Mouse (Mus musculus) limb, embryonic 11.5 days (tissue): ENCODE results near the gene Ezr. TPM values are rescaled to one million over a fixed set of nuclear protein-coding genes. Genes with fewer than 3 reads are reported as not detected.

Experiments used
- ATAC-seq: fragments of 200-750 bp; cut with Nextera tagmentation; 2 replicates; pipeline ENCODE4 v1.8.0; 2017; ENCODE audit warnings: low read depth; ENCODE audit not compliant: insufficient number of reproducible peaks, low FRiP score, low TSS enrichment
- DNase-seq: peaks from one replicate; pipeline ENCODE4 v3.0.0-alpha.2; 2015; ENCODE audit warnings: low spot score
- H3K27ac ChIP-seq: fragments of 300-500 bp; sonication (generic); replicated peaks from 2 replicates; pipeline ENCODE4 v1.5.1; 2014; ENCODE audit warnings: low read depth, mild to moderate bottlenecking, low read length
- H3K27me3 ChIP-seq: fragments of 300-500 bp; sonication (generic); 2 replicates; pipeline ENCODE4 v1.6.1; 2014; ENCODE audit warnings: mild to moderate bottlenecking, low read length, mixed read lengths; ENCODE audit not compliant: control insufficient read depth, insufficient read depth
- H3K36me3 ChIP-seq: fragments of 300-500 bp; sonication (generic); 2 replicates; pipeline ENCODE4 v1.6.1; 2014; ENCODE audit warnings: mild to moderate bottlenecking, low read length, moderate library complexity, mixed read lengths; ENCODE audit not compliant: control insufficient read depth, insufficient read depth
- H3K4me1 ChIP-seq: fragments of 300-500 bp; sonication (generic); 2 replicates; pipeline ENCODE4 v1.6.1; 2014; ENCODE audit warnings: low read length, mixed read lengths; ENCODE audit not compliant: control insufficient read depth, insufficient read depth
- H3K4me2 ChIP-seq: fragments of 300-500 bp; sonication (generic); 2 replicates; pipeline ENCODE4 v1.6.1; 2014; ENCODE audit warnings: low read depth, mild to moderate bottlenecking, moderate library complexity; ENCODE audit not compliant: severe bottlenecking
- H3K4me3 ChIP-seq: fragments of 300-500 bp; sonication (generic); 2 replicates; pipeline ENCODE4 v1.5.1; 2014; ENCODE audit warnings: low read depth, low read length
- H3K9ac ChIP-seq: fragments of 300-500 bp; sonication (generic); 2 replicates; pipeline ENCODE4 v1.6.1; 2014; ENCODE audit warnings: mild to moderate bottlenecking, low read length
- H3K9me3 ChIP-seq: fragments of 300-500 bp; sonication (generic); 2 replicates; pipeline ENCODE4 v1.6.1; 2016; ENCODE audit warnings: low read length; ENCODE audit not compliant: control insufficient read depth
- WGBS: fragments of 180-500 bp; shearing (Covaris S2); extraction: QIAGEN DNeasy Blood & Tissue Kit; methylation state at CpG from one replicate; pipeline ENCODE4 v1.1.7; 2014; 5-methylcytosine and 5-hydroxymethylcytosine counted together
- polyA plus RNA-seq: library from polyadenylated mRNA; unstranded; fragments of >200 nt; fragmentation: Nextera tagmentation; extraction: Ambion mirVana; gene quantifications from 2 replicates; pipeline ENCODE4 v1.2.1, GENCODE M21; 2014

Ezr gene
- polyA plus RNA-seq, 1 experiment from 2014 or later = 25.6 TPM

DNA sequence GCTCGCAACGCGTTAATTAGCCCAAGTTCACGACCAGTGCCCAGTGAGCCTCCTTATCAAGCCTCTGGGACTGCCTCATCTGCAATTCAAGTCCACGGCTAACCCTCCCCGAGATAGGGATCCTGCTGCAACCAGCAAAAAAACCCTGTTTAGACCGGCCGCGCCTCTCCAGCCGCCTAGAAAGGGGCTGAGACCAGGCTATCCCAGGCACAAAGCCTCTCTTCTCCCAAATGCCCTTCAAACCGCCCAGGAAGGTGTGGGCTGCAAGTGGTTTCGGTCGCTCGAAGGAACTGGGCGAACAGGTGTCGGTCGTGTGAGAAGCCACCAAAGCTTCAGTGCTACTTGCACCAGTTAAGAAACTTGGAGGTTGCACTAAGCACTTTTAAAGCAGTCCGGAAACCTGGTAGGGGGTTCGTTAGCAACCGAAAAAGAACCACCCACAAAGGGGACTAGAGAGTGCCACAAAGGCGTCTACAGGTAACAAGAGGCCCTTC lies 504 bp downstream of the Ezr start:
- H3K4me3 ChIP-seq = peak overlapping the region; percentile 76
- H3K36me3 ChIP-seq = no peaks in the 10 kb centered on the region
- no peaks in the 10 kb centered on the region for H3K9me3 ChIP-seq
- under 1% methylated on average over 21 of the region's 21 CpGs for WGBS
- 0 out of 2 replicates have a peak, but pooled peaks cover 4% of the 10 kb centered on the region for H3K27me3 ChIP-seq
- peak overlapping the region; percentile 83 for H3K9ac ChIP-seq
- peaks cover 9% of the 10 kb centered on the region; the same call in 1 of the 2 replicates for H3K4me1 ChIP-seq
- H3K4me2 ChIP-seq = peak overlapping the region; percentile 91
- ATAC-seq (no peak), DNase-seq (no peak)
- no peak overlapping the region for H3K27ac ChIP-seq

DNA sequence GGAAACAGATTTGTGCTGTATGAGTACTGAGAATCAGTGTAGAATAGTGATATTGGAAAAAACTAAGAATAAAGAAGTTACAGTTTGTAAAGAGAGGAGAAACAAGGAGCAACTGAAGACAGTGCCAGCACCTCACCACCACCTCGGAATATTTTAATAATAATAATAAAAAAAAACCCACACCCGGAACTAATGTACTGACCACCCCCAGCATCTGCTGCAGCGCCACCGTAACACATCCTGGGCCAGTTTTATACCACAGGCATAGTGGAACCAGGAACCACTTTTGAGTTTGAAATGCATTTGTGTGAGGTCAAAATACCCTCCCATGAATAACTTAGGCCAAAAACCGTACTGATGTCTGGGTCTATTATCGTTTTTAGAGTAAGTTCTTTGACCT lies 1.3 kb downstream of the Ezr start:
- no peak for DNase-seq
- Histone ChIP-seq H3K36me3 (no peaks in the 10 kb centered on the region), H3K4me2 (no peak overlapping the region), H3K4me3 (no peak overlapping the region), H3K4me1 (peaks cover 9% of the 10 kb centered on the region; the same call in 1 of the 2 replicates), H3K27me3 (0 out of 2 replicates have a peak, but pooled peaks cover 4% of the 10 kb centered on the region), H3K9ac (no peak overlapping the region), H3K27ac (no peak overlapping the region), H3K9me3 (no peaks in the 10 kb centered on the region)
- no peak for ATAC-seq
- WGBS = 61% methylated on average over 6 of the region's 6 CpGs

DNA sequence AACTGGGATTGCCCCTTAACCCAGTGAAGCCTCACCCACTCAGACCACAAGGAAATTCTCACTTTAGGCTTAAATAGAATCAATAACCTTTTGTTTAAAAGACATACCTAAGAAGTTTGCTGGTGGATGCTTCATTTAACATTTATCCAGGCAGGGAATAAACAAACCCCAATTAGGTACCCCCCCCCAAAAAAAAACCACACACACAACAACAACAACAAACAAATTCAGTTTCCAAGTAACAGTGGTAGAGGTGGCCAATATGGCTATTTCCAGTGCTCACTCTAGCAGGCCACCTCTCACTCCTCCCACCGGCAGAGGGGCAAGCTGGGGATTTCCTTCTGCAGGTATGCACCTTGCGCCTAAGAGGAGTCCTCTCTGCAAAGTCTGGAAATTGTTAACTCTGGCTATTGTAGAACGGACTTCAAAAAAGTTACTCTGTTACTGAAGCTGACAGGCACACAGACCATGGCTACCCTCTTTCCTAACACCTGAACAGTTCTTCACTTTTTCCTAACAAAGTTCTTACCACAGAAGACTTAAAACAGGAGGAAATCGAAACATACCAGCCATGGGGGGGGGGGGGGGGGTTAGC lies 2.0 kb downstream of the Ezr start:
- Histone ChIP-seq H3K4me1 (peaks cover 9% of the 10 kb centered on the region; the same call in 1 of the 2 replicates), H3K9ac (no peak overlapping the region), H3K4me2 (no peak overlapping the region), H3K36me3 (no peaks in the 10 kb centered on the region), H3K4me3 (no peak overlapping the region), H3K27me3 (0 out of 2 replicates have a peak, but pooled peaks cover 4% of the 10 kb centered on the region), H3K27ac (no peak overlapping the region), H3K9me3 (no peaks in the 10 kb centered on the region)
- no peak for DNase-seq
- ATAC-seq = no peak
- WGBS = 49% methylated on average over 4 of the region's 4 CpGs

DNA sequence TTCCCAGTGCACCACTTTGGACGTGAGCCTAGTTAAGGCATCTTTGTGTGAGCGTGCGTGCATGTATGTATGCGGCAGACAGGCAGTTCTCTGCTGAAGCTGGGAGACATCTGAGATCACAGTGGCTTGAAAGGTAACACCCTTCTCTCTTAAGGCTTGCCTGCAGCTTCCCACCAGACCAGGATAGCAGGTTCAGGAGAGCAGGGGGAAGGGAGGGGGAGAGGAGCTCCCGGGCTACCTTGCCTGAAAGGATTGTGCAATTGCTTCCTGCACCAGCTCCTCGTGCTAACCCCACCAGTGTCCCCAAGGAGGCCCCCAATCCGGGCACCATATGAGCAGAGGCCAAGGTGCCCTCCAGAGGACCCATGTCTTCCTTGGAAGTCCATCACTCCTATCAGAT lies 3.0 kb downstream of the Ezr start:
- DNase-seq = no peak
- no peak for ATAC-seq
- no peaks in the 10 kb centered on the region for H3K36me3 ChIP-seq
- H3K4me3 ChIP-seq = no peak overlapping the region
- WGBS = 18% methylated on average over 7 of the region's 7 CpGs
- peak overlapping the region; percentile 79; the same call in 1 of the 2 replicates for H3K4me2 ChIP-seq
- H3K9me3 ChIP-seq = no peaks in the 10 kb centered on the region
- no peak overlapping the region for H3K27ac ChIP-seq
- H3K4me1 ChIP-seq = peaks cover 9% of the 10 kb centered on the region; the same call in 1 of the 2 replicates
- no peak overlapping the region for H3K9ac ChIP-seq
- 0 out of 2 replicates have a peak, but pooled peaks cover 4% of the 10 kb centered on the region for H3K27me3 ChIP-seq

DNA sequence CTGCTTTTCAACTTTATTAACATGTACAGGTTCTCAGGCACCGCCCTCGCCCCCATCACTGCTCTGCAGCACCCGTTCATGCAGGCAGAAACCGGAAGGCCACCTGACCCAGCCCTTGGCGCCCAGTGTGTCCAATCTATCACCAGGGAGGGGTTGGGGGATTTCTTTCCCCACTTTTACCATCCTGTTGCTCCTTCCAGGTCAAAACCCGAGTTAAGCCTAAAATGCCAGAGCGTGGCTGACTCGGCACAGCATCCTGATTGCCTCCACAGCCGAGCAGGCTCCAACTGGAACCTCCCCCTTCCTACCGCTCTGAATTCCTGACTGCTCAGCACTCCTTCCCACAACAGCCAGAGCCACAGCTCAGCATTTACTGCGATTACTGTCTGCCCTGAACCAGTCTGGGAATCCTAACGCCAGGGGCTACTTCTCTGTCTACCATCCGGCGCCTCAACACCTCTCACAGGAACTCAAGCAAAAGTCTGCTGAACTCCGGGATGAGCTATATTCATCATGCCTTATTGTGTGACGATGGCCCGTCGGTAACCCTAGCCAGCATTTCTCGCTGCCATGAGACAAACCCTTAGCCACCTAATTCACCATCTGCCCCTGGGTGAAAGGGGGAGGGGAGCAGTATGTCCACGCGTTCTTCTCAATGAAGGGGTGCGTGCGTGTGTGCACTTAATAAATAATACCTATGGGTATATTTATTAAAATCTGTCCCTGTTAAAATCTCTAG lies 3.6 kb downstream of the Ezr start:
- Histone ChIP-seq H3K4me3 (peak overlapping the region; percentile 33), H3K4me2 (peak overlapping the region; percentile 79), H3K27me3 (0 out of 2 replicates have a peak, but pooled peaks cover 4% of the 10 kb centered on the region), H3K36me3 (no peaks in the 10 kb centered on the region), H3K4me1 (peaks cover 9% of the 10 kb centered on the region; the same call in 1 of the 2 replicates), H3K27ac (no peak overlapping the region; the same call in 1 of the 2 replicates), H3K9me3 (no peaks in the 10 kb centered on the region), H3K9ac (peak overlapping the region; percentile 43; the same call in 1 of the 2 replicates)
- 6% methylated on average over 23 of the region's 23 CpGs for WGBS
- DNase-seq (peak; percentile 76), ATAC-seq (0 out of 2 replicates have a peak, but pooled peaks have one; percentile 42)

DNA sequence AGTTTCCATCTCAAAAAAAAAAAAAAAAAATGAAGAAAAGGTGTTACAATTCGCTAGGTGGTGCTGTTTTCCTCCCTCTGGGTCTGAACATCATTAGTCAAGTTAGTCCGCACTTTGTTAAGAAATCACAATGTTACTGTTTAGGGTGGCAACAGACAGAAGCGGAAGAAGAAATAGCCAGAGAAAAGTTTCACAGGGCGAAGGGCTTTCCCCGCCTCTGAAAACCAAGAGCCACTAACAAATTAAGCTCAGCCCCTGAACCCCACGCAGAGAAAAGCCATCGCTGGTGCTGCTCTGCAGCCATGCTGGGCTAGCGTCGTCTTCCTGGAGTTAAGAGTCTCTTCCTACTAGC lies 4.3 kb downstream of the Ezr start:
- H3K27ac ChIP-seq = no peak overlapping the region
- no peak for ATAC-seq
- no peaks in the 10 kb centered on the region for H3K9me3 ChIP-seq
- 0 out of 2 replicates have a peak, but pooled peaks cover 4% of the 10 kb centered on the region for H3K27me3 ChIP-seq
- DNase-seq = peak; percentile 68
- peak overlapping the region; percentile 79 for H3K4me2 ChIP-seq
- H3K4me1 ChIP-seq = peaks cover 9% of the 10 kb centered on the region; the same call in 1 of the 2 replicates
- 2% methylated on average over 9 of the region's 9 CpGs for WGBS
- no peaks in the 10 kb centered on the region for H3K36me3 ChIP-seq
- H3K4me3 ChIP-seq = peak overlapping the region; percentile 33
- H3K9ac ChIP-seq = 0 out of 2 replicates have a peak overlapping the region, but pooled peaks have one; percentile 27

DNA sequence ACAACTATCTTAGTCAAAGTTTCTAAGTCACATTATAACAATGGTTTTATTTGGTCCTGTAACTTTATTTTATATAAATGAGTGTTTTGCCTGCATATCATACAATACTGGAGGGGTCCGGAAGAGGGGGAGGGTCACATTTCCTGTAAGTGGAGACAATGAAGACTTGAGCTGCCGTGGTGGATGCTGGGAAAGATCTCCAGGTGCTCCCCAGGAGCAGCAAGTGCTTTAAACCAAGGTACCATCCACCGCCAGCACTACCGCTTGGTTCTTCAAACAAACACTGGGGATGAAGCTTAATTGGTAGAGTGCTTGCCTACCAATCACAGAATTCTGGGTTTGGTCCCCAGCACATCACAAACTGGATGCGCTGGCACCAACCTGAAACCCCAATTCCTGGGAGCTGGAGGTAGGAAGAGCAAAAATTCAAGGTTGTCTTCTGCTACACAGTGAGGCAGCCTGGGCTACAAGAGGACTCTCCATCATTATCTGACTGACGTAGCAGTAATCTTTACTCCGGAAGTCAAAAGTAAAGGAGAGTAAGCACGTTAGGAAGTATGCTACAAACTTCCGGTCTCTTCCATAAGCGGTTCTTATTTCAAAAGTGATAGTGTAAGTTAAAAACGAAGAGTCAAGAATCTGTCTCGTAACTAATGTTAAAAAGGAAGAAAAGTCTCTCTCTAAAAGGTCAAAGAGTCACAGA lies 4.8 kb downstream of the Ezr start:
- Histone ChIP-seq H3K9me3 (no peaks in the 10 kb centered on the region), H3K9ac (no peak overlapping the region), H3K27ac (no peak overlapping the region), H3K27me3 (0 out of 2 replicates have a peak, but pooled peaks cover 4% of the 10 kb centered on the region), H3K4me1 (peaks cover 9% of the 10 kb centered on the region; the same call in 1 of the 2 replicates), H3K4me3 (no peak overlapping the region), H3K36me3 (no peaks in the 10 kb centered on the region), H3K4me2 (no peak overlapping the region; the same call in 1 of the 2 replicates)
- DNase-seq = no peak
- WGBS = 65% methylated on average over 12 of the region's 12 CpGs
- ATAC-seq = no peak

DNA sequence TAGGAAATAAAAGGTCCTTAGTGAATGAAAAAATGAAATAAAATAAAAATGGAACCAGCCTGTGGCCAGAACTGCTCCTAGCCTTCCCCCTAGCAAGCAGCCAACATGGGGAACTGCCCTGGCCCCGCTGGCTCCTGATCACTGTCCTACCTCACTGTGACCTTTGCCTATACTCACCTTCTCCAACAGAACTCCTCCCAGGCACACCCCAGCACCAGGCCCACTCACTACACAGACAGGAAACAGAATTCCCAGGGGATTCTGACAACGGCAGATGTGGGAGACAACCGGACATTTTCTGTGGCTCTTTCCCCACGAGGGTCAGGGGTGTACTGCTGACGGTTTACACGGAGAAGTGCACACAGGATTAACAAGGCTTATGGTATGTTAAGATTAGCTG lies 5.5 kb downstream of the Ezr start:
- Histone ChIP-seq H3K4me1 (peaks cover 9% of the 10 kb centered on the region; the same call in 1 of the 2 replicates), H3K4me2 (no peak overlapping the region), H3K27ac (no peak overlapping the region; the same call in 1 of the 2 replicates), H3K9ac (no peak overlapping the region), H3K36me3 (no peaks in the 10 kb centered on the region), H3K4me3 (no peak overlapping the region), H3K9me3 (no peaks in the 10 kb centered on the region), H3K27me3 (0 out of 2 replicates have a peak, but pooled peaks cover 3% of the 10 kb centered on the region)
- WGBS = 84% methylated on average over 6 of the region's 6 CpGs
- DNase-seq (no peak), ATAC-seq (no peak)
